Mouse (Mus musculus): Measurements from ENCODE around the gene C1qtnf2.

Gene C1qtnf2

GRCm38 (mm10) chr11:43481672-43482522, 7.8 kb downstream of the C1qtnf2 start:
- CTCF ChIA-PET: no interaction called here

- CTCF ChIA-PET: no interaction called here
These were observed 9.2 kb downstream of the C1qtnf2 start for GRCm38 (mm10) chr11:43483122-43483792.

- CTCF ChIA-PET: no interaction called here
These were observed 10.0 kb downstream of the C1qtnf2 start for GRCm38 (mm10) chr11:43484057-43484456.

GRCm38 (mm10) chr11:43484652-43485051, 10.6 kb downstream of the C1qtnf2 start:
- CTCF ChIA-PET: no interaction called here

GRCm38 (mm10) chr11:43485855-43486254, 11.8 kb downstream of the C1qtnf2 start:
- CTCF ChIA-PET: no interaction called here

GRCm38 (mm10) chr11:43492663-43493062, 18.6 kb downstream of the C1qtnf2 start:
- CTCF ChIA-PET: no interaction called here

GRCm38 (mm10) chr11:43493815-43494409, 19.8 kb downstream of the C1qtnf2 start:
- CTCF ChIA-PET: no interaction called here

- CTCF ChIA-PET: no interaction called here
These were observed 21.0 kb downstream of the C1qtnf2 start for GRCm38 (mm10) chr11:43495037-43495436.

- CTCF ChIA-PET: no interaction called here
These were observed 21.5 kb downstream of the C1qtnf2 start for GRCm38 (mm10) chr11:43495532-43495931.

- CTCF ChIA-PET: no interaction called here
These were observed 27.2 kb downstream of the C1qtnf2 start for GRCm38 (mm10) chr11:43501256-43501655.

- CTCF ChIA-PET: no interaction called here
These were observed 31.1 kb downstream of the C1qtnf2 start for GRCm38 (mm10) chr11:43505188-43505587.

- CTCF ChIA-PET: no interaction called here
These were observed 33.9 kb downstream of the C1qtnf2 start for GRCm38 (mm10) chr11:43507976-43508375.

- CTCF ChIA-PET: no interaction called here
These were observed 35.8 kb downstream of the C1qtnf2 start for GRCm38 (mm10) chr11:43509878-43510277.

GRCm38 (mm10) chr11:43512661-43513190, 38.6 kb downstream of the C1qtnf2 start:
- CTCF ChIA-PET: no interaction called here

GRCm38 (mm10) chr11:43516344-43517021, 42.4 kb downstream of the C1qtnf2 start:
- CTCF ChIA-PET: no interaction called here

- CTCF ChIA-PET: no interaction called here
These were observed 43.6 kb downstream of the C1qtnf2 start for GRCm38 (mm10) chr11:43517641-43518040.

- CTCF ChIA-PET: no interaction called here
These were observed 44.0 kb downstream of the C1qtnf2 start for GRCm38 (mm10) chr11:43518086-43518485.

- CTCF ChIA-PET: no interaction called here
These were observed 44.7 kb downstream of the C1qtnf2 start for GRCm38 (mm10) chr11:43518821-43519220.

GRCm38 (mm10) chr11:43520521-43520920, 46.4 kb downstream of the C1qtnf2 start:
- CTCF ChIA-PET: interaction anchor here (0.6 kb wide), 1 partner anchor 415 kb away, joined by 3 read pairs; no protein-coding TSS in a partner anchor

GRCm38 (mm10) chr11:43528078-43528682, 54.1 kb downstream of the C1qtnf2 start:
- CTCF ChIA-PET: no interaction called here

GRCm38 (mm10) chr11:43528683-43529499, 54.8 kb downstream of the C1qtnf2 start, which contains the start of gene Ccnjl:
Ccnjl (plus strand) TSS chr11:43528784.
- CTCF ChIA-PET: no interaction called here
